Mouse (Mus musculus): Measurements from ENCODE around the gene Gpr87. TPM values are rescaled to one million over a fixed set of nuclear protein-coding genes. Genes with fewer than 3 reads are reported as not detected.
"Not testable (repeated sequence)": the region's sequence is repeated elsewhere in the genome, so short reads cannot be mapped to it uniquely, and the experiment has no call there.

The Gpr87 gene
- total and polyA plus RNA-seq, 3 experiments: not detected

- no peaks in the 10 kb centered on the region for H3K4me1 ChIP-seq (ENCODE audit: control insufficient read depth, insufficient read depth, low read length)
- H3K27ac ChIP-seq: no peak overlapping the region
- TF ChIP-seq CTCF (IDR thresholded peaks at IDR 0.05): no peak
- TF ChIP-seq EP300 (IDR thresholded peaks at IDR 0.05; ENCODE audit: insufficient read depth, low read depth, low read length): no peak
- no peak for TF ChIP-seq POLR2A (IDR thresholded peaks at IDR 0.05; ENCODE audit: insufficient read depth, low read depth, low read length)
- no peaks in the 10 kb centered on the region for H3K27me3 ChIP-seq (ENCODE audit: control insufficient read depth, insufficient read depth, low read length)
- no peaks in the 10 kb centered on the region for H3K36me3 ChIP-seq (ENCODE audit: control insufficient read depth, insufficient read depth, low read length)
- intact Hi-C loops (cut with DNase I): no loop called here
- H3K9ac ChIP-seq (ENCODE audit: low read depth, low read length): no peak overlapping the region
- H3K79me2 ChIP-seq (replicated peaks; ENCODE audit: control insufficient read depth, insufficient read depth, low read length): no peaks in the 10 kb centered on the region
- DNase-seq: no peak
- H3K4me3 ChIP-seq: no peak overlapping the region
- WGBS: 41% methylated on average over 8 of the region's 8 CpGs
These were observed 53.2 kb downstream of the Gpr87 start for GRCm38 (mm10) chr3:59141507-59142305.

GRCm38 (mm10) chr3:59140941-59141340 is 54.0 kb downstream of the Gpr87 start:
- H3K27ac ChIP-seq; intact Hi-C loops (cut with DNase I); H3K4me3 ChIP-seq; H3K9ac ChIP-seq (ENCODE audit: low read depth, low read length); H3K27me3 ChIP-seq (ENCODE audit: control insufficient read depth, insufficient read depth, low read length); H3K36me3 ChIP-seq (ENCODE audit: control insufficient read depth, insufficient read depth, low read length); DNase-seq; H3K4me1 ChIP-seq (ENCODE audit: control insufficient read depth, insufficient read depth, low read length); H3K79me2 ChIP-seq (replicated peaks; ENCODE audit: control insufficient read depth, insufficient read depth, low read length): not testable (repeated sequence)
- WGBS: 80% methylated on average over 4 of the region's 4 CpGs

- no peak for TF ChIP-seq POLR2A (IDR thresholded peaks at IDR 0.05; ENCODE audit: insufficient read depth, low read depth, low read length)
- no peak for TF ChIP-seq EP300 (IDR thresholded peaks at IDR 0.05; ENCODE audit: insufficient read depth, low read depth, low read length)
- no peak for TF ChIP-seq CTCF (IDR thresholded peaks at IDR 0.05)
- Histone ChIP-seq H3K9ac (ENCODE audit: low read depth, low read length) (no peak overlapping the region), H3K79me2 (replicated peaks; ENCODE audit: control insufficient read depth, insufficient read depth, low read length) (no peaks in the 10 kb centered on the region), H3K27me3 (ENCODE audit: control insufficient read depth, insufficient read depth, low read length) (no peaks in the 10 kb centered on the region), H3K4me1 (ENCODE audit: control insufficient read depth, insufficient read depth, low read length) (no peaks in the 10 kb centered on the region), H3K36me3 (ENCODE audit: control insufficient read depth, insufficient read depth, low read length) (no peaks in the 10 kb centered on the region), H3K4me3 (no peak overlapping the region), H3K27ac (no peak overlapping the region)
- intact Hi-C loops (cut with DNase I): no loop called here
- no peak for DNase-seq
- 90% methylated on average over 2 of the region's 2 CpGs for WGBS
These were observed 54.8 kb downstream of the Gpr87 start for GRCm38 (mm10) chr3:59140115-59140514.

- no peak for DNase-seq
- H3K4me1 ChIP-seq (ENCODE audit: control insufficient read depth, insufficient read depth, low read length): no peaks in the 10 kb centered on the region
- H3K79me2 ChIP-seq (replicated peaks; ENCODE audit: control insufficient read depth, insufficient read depth, low read length): no peaks in the 10 kb centered on the region
- intact Hi-C loops (cut with DNase I): no loop called here
- no peak overlapping the region for H3K4me3 ChIP-seq
- no peaks in the 10 kb centered on the region for H3K27me3 ChIP-seq (ENCODE audit: control insufficient read depth, insufficient read depth, low read length)
- H3K36me3 ChIP-seq (ENCODE audit: control insufficient read depth, insufficient read depth, low read length): no peaks in the 10 kb centered on the region
- no peak overlapping the region for H3K9ac ChIP-seq (ENCODE audit: low read depth, low read length)
- no peak overlapping the region for H3K27ac ChIP-seq
- TF ChIP-seq CTCF (IDR thresholded peaks at IDR 0.05) (no peak), POLR2A (IDR thresholded peaks at IDR 0.05; ENCODE audit: insufficient read depth, low read depth, low read length) (no peak), EP300 (IDR thresholded peaks at IDR 0.05; ENCODE audit: insufficient read depth, low read depth, low read length) (no peak)
These were observed 55.3 kb downstream of the Gpr87 start for GRCm38 (mm10) chr3:59139651-59140051.

DNA sequence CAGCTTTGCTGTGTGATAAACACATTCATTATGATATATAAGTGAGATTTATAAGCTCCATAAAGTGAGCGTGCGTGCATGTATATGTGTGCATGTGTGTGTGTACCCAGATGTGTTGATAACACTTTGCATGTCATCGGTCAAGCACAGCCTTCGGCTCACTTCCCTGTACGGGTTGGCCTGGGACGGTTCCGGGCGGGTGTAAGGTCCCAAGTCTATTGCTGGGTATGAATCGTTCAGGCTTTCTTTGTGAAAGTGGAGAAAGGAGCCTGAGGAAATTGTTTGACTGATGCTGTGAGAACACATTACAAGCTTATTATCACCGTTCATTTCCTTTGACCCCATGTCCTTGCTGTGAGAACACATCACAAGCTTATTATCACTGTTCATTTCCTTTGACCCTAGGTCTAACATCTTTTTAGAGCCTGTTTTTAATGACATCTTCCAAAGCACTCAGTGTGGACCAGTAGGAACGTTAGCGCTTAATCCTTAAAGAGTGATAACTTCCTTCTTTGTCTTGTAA is 55.9 kb downstream of the Gpr87 start:
- H3K27ac ChIP-seq: no peak overlapping the region
- intact Hi-C loops (cut with DNase I): no loop called here

GRCm38 (mm10) chr3:59135911-59136653 is 58.8 kb downstream of the Gpr87 start:
- no peak for TF ChIP-seq EP300 (IDR thresholded peaks at IDR 0.05; ENCODE audit: insufficient read depth, low read depth, low read length)
- TF ChIP-seq CTCF (IDR thresholded peaks at IDR 0.05): no peak
- TF ChIP-seq POLR2A (IDR thresholded peaks at IDR 0.05; ENCODE audit: insufficient read depth, low read depth, low read length): no peak
- no peak overlapping the region for H3K27ac ChIP-seq
- H3K27me3 ChIP-seq (ENCODE audit: control insufficient read depth, insufficient read depth, low read length): no peaks in the 10 kb centered on the region
- no peak overlapping the region for H3K9ac ChIP-seq (ENCODE audit: low read depth, low read length)
- H3K36me3 ChIP-seq (ENCODE audit: control insufficient read depth, insufficient read depth, low read length): no peaks in the 10 kb centered on the region
- no peak for DNase-seq
- no peak overlapping the region for H3K4me3 ChIP-seq
- intact Hi-C loops (cut with DNase I): no loop called here
- H3K4me1 ChIP-seq (ENCODE audit: control insufficient read depth, insufficient read depth, low read length): peaks cover 2% of the 10 kb centered on the region; the same call in 1 of the 2 replicates
- WGBS: 62% methylated on average over 5 of the region's 5 CpGs
- H3K79me2 ChIP-seq (replicated peaks; ENCODE audit: control insufficient read depth, insufficient read depth, low read length): no peaks in the 10 kb centered on the region

More for the DNA sequence above, 55.9 kb downstream of the Gpr87 start:
- H3K9ac ChIP-seq (ENCODE audit: low read depth, low read length): no peak overlapping the region
- TF ChIP-seq POLR2A (IDR thresholded peaks at IDR 0.05; ENCODE audit: insufficient read depth, low read depth, low read length) (no peak), EP300 (IDR thresholded peaks at IDR 0.05; ENCODE audit: insufficient read depth, low read depth, low read length) (no peak), CTCF (IDR thresholded peaks at IDR 0.05) (no peak)
- no peak for DNase-seq
- no peaks in the 10 kb centered on the region for H3K36me3 ChIP-seq (ENCODE audit: control insufficient read depth, insufficient read depth, low read length)
- H3K27me3 ChIP-seq (ENCODE audit: control insufficient read depth, insufficient read depth, low read length): no peaks in the 10 kb centered on the region
- H3K4me3 ChIP-seq: no peak overlapping the region
- WGBS: 45% methylated on average over 12 of the region's 12 CpGs
- H3K79me2 ChIP-seq (replicated peaks; ENCODE audit: control insufficient read depth, insufficient read depth, low read length): no peaks in the 10 kb centered on the region
- H3K4me1 ChIP-seq (ENCODE audit: control insufficient read depth, insufficient read depth, low read length): no peaks in the 10 kb centered on the region

All from heart, adult 2 months (tissue).